Mouse (Mus musculus): ENCODE measurements around the gene Twistnb. TPM values are rescaled to one million over a fixed set of nuclear protein-coding genes. Genes with fewer than 3 reads are reported as not detected.

Gene Twistnb
- 34.5 and 43.0 TPM in 2 replicates for polyA plus RNA-seq (2015; fragmentation: Nextera tagmentation; extraction: Ambion mirVana)

GRCm38 (mm10) chr12:33429387-33430160 is at the start of gene Twistnb:
Gene Twistnb, plus strand, starts transcription at chr12:33429635.
- WGBS, result under 1% methylated on average over 66 of the region's 66 CpGs
- Histone ChIP-seq H3K9ac (ENCODE audit: low read length) (peak within 1 kb of the TSS; percentile 93), H3K4me1 (ENCODE audit: control insufficient read depth, insufficient read depth, low read length) (peaks cover 4% of the 10 kb centered on the region), H3K4me2 (ENCODE audit: low read depth, low read length) (peak within 1 kb of the TSS; percentile 72), H3K27me3 (ENCODE audit: control insufficient read depth, insufficient read depth, low read length) (no peaks in the 10 kb centered on the region), H3K4me3 (replicated peaks; ENCODE audit: low read length) (peak within 1 kb of the TSS; percentile 95), H3K36me3 (ENCODE audit: control insufficient read depth, insufficient read depth, low read length) (no peaks in the 10 kb centered on the region), H3K27ac (ENCODE audit: low read length) (peak within 1 kb of the TSS; percentile 74), H3K9me3 (replicated peaks; ENCODE audit: control insufficient read depth, low read length) (no peaks in the 10 kb centered on the region)
- peak; percentile 96 for ATAC-seq (ENCODE audit: insufficient read depth, low FRiP score)

GRCm38 (mm10) chr12:33388842-33389241 is 40.6 kb upstream of the Twistnb start:
- no peak overlapping the region for H3K9ac ChIP-seq (ENCODE audit: low read length)
- WGBS, result 10% methylated on average over 5 of the region's 5 CpGs
- ATAC-seq (ENCODE audit: insufficient read depth, low FRiP score), result peak; percentile 68; the same call in 1 of the 2 replicates
- H3K4me1 ChIP-seq (ENCODE audit: control insufficient read depth, insufficient read depth, low read length), result no peaks in the 10 kb centered on the region
- no peaks in the 10 kb centered on the region for H3K36me3 ChIP-seq (ENCODE audit: control insufficient read depth, insufficient read depth, low read length)
- no peaks in the 10 kb centered on the region for H3K27me3 ChIP-seq (ENCODE audit: control insufficient read depth, insufficient read depth, low read length)
- H3K4me2 ChIP-seq (ENCODE audit: low read depth, low read length), result no peak overlapping the region
- no peak overlapping the region for H3K4me3 ChIP-seq (replicated peaks; ENCODE audit: low read length)
- H3K9me3 ChIP-seq (replicated peaks; ENCODE audit: control insufficient read depth, low read length), result no peaks in the 10 kb centered on the region
- no peak overlapping the region for H3K27ac ChIP-seq (ENCODE audit: low read length)

- H3K27me3 ChIP-seq (ENCODE audit: control insufficient read depth, insufficient read depth, low read length), result no peaks in the 10 kb centered on the region
- no peak for ATAC-seq (ENCODE audit: insufficient read depth, low FRiP score)
- no peak overlapping the region for H3K4me3 ChIP-seq (replicated peaks; ENCODE audit: low read length)
- peaks cover 6% of the 10 kb centered on the region; the same call in 1 of the 2 replicates for H3K4me1 ChIP-seq (ENCODE audit: control insufficient read depth, insufficient read depth, low read length)
- 72% methylated on average over 2 of the region's 2 CpGs for WGBS
- H3K27ac ChIP-seq (ENCODE audit: low read length), result no peak overlapping the region
- no peaks in the 10 kb centered on the region for H3K9me3 ChIP-seq (replicated peaks; ENCODE audit: control insufficient read depth, low read length)
- H3K36me3 ChIP-seq (ENCODE audit: control insufficient read depth, insufficient read depth, low read length), result no peaks in the 10 kb centered on the region
- no peak overlapping the region for H3K4me2 ChIP-seq (ENCODE audit: low read depth, low read length)
- no peak overlapping the region for H3K9ac ChIP-seq (ENCODE audit: low read length)
Measured at GRCm38 (mm10) chr12:33390844-33391560, 38.4 kb upstream of the Twistnb start.

DNA sequence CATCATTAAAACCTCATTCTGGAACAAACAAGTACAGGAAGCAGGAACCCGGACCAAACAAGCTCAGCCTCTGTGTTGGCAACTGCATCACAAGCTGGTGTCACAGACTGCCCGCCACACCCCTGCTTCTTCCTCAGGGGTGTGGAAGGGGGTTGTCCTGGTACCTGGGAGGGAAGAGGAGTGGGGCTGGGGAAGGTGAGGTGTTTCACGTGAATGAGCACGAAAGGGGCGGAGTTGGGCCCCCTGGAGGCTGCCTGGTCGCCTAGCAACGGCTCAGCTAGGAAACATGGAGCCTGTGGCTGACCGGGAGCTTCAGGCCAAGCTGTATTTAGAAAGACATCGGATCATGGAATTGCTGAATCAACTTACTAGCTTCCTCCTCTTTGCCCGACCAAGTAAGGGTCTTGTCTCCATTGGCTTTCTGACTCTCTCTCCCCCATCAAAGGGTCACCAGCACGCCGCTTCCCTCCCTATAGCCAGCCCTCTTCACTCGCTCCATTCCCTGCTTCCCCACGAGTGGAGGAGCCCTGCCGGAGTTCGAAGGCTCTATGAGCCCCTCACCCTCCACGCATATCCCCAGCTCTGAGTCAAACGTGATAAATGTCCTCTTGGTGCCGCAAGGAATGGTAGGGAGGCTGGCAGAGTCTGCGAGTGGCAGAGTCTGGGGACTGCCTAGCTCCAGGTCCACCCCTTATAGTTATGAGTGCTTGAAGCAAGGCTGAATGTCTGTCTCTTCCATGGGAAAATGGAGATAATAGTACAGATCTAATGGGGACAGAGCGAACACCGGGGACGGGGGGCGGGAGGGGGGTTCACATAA is 34.4 kb upstream of the Twistnb start, which contains the start of gene Efcab10:
TSS of gene Efcab10 (plus strand) at position 51 of the 820 bp plus-strand sequence.
- no peaks in the 10 kb centered on the region for H3K27me3 ChIP-seq (ENCODE audit: control insufficient read depth, insufficient read depth, low read length)
- peak within 1 kb of the TSS; percentile 23 for H3K4me3 ChIP-seq (replicated peaks; ENCODE audit: low read length)
- H3K27ac ChIP-seq (ENCODE audit: low read length), result no peak within 1 kb of the TSS
- no peaks in the 10 kb centered on the region for H3K36me3 ChIP-seq (ENCODE audit: control insufficient read depth, insufficient read depth, low read length)
- peak within 1 kb of the TSS; percentile 49 for H3K4me2 ChIP-seq (ENCODE audit: low read depth, low read length)
- no peak for ATAC-seq (ENCODE audit: insufficient read depth, low FRiP score)
- H3K9ac ChIP-seq (ENCODE audit: low read length), result peak within 1 kb of the TSS; percentile 31
- H3K4me1 ChIP-seq (ENCODE audit: control insufficient read depth, insufficient read depth, low read length), result peaks cover 6% of the 10 kb centered on the region; the same call in 1 of the 2 replicates
- 12% methylated on average over 24 of the region's 24 CpGs for WGBS
- no peaks in the 10 kb centered on the region for H3K9me3 ChIP-seq (replicated peaks; ENCODE audit: control insufficient read depth, low read length)

- ATAC-seq (ENCODE audit: insufficient read depth, low FRiP score), result no peak
- Histone ChIP-seq H3K4me2 (ENCODE audit: low read depth, low read length) (no peak overlapping the region), H3K4me3 (replicated peaks; ENCODE audit: low read length) (no peak overlapping the region), H3K4me1 (ENCODE audit: control insufficient read depth, insufficient read depth, low read length) (no peaks in the 10 kb centered on the region), H3K9me3 (replicated peaks; ENCODE audit: control insufficient read depth, low read length) (no peaks in the 10 kb centered on the region), H3K9ac (ENCODE audit: low read length) (no peak overlapping the region), H3K27ac (ENCODE audit: low read length) (no peak overlapping the region), H3K36me3 (ENCODE audit: control insufficient read depth, insufficient read depth, low read length) (no peaks in the 10 kb centered on the region), H3K27me3 (ENCODE audit: control insufficient read depth, insufficient read depth, low read length) (no peaks in the 10 kb centered on the region)
- 27% methylated on average over 7 of the region's 7 CpGs for WGBS
Measured at GRCm38 (mm10) chr12:33403265-33403693, 26.2 kb upstream of the Twistnb start.

DNA sequence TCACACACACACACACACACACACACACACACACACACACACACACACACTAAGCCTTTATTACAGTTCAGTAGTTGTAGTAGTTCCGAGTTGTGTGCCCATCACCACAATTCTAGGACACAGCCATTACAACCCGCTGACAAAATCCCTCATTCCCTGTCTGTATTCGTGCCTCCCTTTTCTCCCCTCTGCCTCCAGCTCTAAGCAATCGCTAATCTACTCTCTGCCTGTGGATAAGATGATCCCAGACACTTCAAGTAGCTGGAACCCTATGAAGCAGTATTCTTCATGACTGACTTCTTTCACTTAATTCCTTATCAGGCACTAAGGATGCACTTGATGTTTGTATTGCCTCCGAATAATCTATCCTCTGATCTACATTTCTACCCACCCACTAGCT is 24.4 kb upstream of the Twistnb start:
- H3K4me2 ChIP-seq (ENCODE audit: low read depth, low read length), result no peak overlapping the region
- H3K27ac ChIP-seq (ENCODE audit: low read length), result no peak overlapping the region
- H3K9ac ChIP-seq (ENCODE audit: low read length), result no peak overlapping the region
- H3K9me3 ChIP-seq (replicated peaks; ENCODE audit: control insufficient read depth, low read length), result no peaks in the 10 kb centered on the region
- no peaks in the 10 kb centered on the region for H3K27me3 ChIP-seq (ENCODE audit: control insufficient read depth, insufficient read depth, low read length)
- H3K4me1 ChIP-seq (ENCODE audit: control insufficient read depth, insufficient read depth, low read length), result no peaks in the 10 kb centered on the region
- no peak for ATAC-seq (ENCODE audit: insufficient read depth, low FRiP score)
- 71% methylated on average over 5 of the region's 5 CpGs for WGBS
- H3K36me3 ChIP-seq (ENCODE audit: control insufficient read depth, insufficient read depth, low read length), result no peaks in the 10 kb centered on the region
- H3K4me3 ChIP-seq (replicated peaks; ENCODE audit: low read length), result no peak overlapping the region

- no peaks in the 10 kb centered on the region for H3K4me1 ChIP-seq (ENCODE audit: control insufficient read depth, insufficient read depth, low read length)
- no peak overlapping the region for H3K27ac ChIP-seq (ENCODE audit: low read length)
- no peak overlapping the region for H3K4me3 ChIP-seq (replicated peaks; ENCODE audit: low read length)
- H3K4me2 ChIP-seq (ENCODE audit: low read depth, low read length), result no peak overlapping the region
- ATAC-seq (ENCODE audit: insufficient read depth, low FRiP score), result no peak
- 50% methylated on average over 6 of the region's 6 CpGs for WGBS
- no peaks in the 10 kb centered on the region for H3K9me3 ChIP-seq (replicated peaks; ENCODE audit: control insufficient read depth, low read length)
- H3K36me3 ChIP-seq (ENCODE audit: control insufficient read depth, insufficient read depth, low read length), result no peaks in the 10 kb centered on the region
- no peak overlapping the region for H3K9ac ChIP-seq (ENCODE audit: low read length)
- no peaks in the 10 kb centered on the region for H3K27me3 ChIP-seq (ENCODE audit: control insufficient read depth, insufficient read depth, low read length)
Measured at GRCm38 (mm10) chr12:33405398-33406026, 23.9 kb upstream of the Twistnb start.

DNA sequence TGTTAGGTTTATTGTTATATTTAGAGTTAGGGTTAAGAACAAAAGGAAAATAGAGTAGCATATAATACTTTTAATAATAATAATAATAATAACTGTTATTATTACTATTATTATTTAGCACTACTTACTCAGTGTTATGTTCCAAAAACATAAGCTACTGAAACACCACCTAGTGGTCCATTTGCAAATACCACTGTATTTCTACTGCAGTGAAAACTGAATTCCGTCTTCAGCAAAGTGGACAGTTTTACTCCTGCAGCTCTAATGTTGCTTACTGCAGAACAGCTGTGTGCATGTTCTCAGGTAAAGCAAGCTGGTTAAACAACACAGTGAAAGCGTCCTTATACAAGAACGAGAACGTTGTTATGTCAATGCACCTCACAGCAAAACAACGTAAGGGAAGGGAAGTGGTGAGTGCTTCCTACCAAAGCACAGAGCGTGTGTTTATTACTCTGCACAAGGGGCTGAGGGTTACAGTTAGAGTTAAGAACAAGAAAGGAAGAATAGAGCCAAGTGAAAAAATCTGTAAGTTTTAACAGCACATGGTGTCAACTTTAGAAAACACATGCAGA is 17.8 kb upstream of the Twistnb start:
- no peak overlapping the region for H3K27ac ChIP-seq (ENCODE audit: low read length)
- WGBS, result 47% methylated on average over 6 of the region's 6 CpGs
- no peak overlapping the region for H3K9ac ChIP-seq (ENCODE audit: low read length)
- no peak for ATAC-seq (ENCODE audit: insufficient read depth, low FRiP score)
- H3K4me2 ChIP-seq (ENCODE audit: low read depth, low read length), result no peak overlapping the region
- no peaks in the 10 kb centered on the region for H3K27me3 ChIP-seq (ENCODE audit: control insufficient read depth, insufficient read depth, low read length)
- no peaks in the 10 kb centered on the region for H3K4me1 ChIP-seq (ENCODE audit: control insufficient read depth, insufficient read depth, low read length)
- no peak overlapping the region for H3K4me3 ChIP-seq (replicated peaks; ENCODE audit: low read length)
- H3K36me3 ChIP-seq (ENCODE audit: control insufficient read depth, insufficient read depth, low read length), result no peaks in the 10 kb centered on the region
- no peaks in the 10 kb centered on the region for H3K9me3 ChIP-seq (replicated peaks; ENCODE audit: control insufficient read depth, low read length)

Data from stomach, embryonic 16.5 days (tissue).